Mouse (Mus musculus): Measurements from ENCODE around the gene Dnajc12. TPM values are rescaled to one million over a fixed set of nuclear protein-coding genes. Genes with fewer than 3 reads are reported as not detected.

Gene Dnajc12
- total RNA-seq, 2 experiments from 2014 or later, result 23.0 to 24.0 TPM

DNA sequence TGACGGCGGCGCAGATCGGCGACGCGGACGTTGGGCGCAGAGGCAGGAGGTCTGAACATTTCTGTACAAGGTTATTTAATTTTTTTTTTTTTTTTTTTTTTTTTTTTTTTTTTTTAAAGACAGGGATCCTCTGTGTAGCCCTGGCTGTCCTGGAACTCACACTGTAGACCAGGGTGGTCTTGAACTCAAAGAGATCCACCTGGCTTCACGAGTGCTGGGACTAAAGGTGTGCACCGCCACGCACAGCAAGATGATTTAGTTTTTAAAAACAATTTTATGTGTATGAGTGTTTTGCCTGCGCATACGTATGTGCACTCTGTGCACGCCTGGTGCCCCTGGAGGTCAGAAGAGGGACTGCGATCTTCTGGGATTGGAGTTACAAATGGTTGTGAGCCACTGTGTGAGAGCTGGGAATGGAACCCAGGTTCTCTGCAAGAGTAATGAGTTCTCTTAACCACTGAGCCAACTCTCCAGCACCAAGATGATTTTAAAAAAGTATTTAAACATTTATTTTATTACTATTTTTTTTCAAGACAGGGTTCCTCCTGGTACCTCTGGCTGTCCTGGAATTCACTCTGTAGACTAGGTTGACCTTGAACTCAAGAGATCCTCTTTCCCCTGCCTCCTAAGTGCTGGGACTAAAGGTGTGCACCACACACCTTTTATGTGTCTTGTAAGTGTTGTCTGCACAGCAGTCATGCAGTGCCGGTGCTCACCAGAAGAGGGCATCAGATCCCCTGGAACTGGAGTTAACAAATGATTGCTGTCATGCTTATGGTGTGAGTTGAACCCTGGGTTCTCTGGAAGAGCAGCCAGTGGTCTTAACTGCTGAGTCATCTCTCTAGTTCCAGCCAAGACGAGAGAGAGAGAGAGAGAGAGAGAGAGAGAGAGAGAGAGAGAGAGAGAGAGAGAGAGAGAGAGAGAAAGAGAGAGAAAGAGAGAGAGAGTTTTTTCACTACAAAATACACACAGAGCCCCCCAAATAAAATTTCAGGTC lies 39.8 kb downstream of the Dnajc12 start, which contains the start of gene Gm7075:
TSS of gene Gm7075 (minus strand) at position 51 of the 997 bp plus-strand sequence.
- TF ChIP-seq CTCF (IDR thresholded peaks at IDR 0.05), result peak; percentile 48
- intact Hi-C loops (cut with DNase I), result loop anchor here (10.0 kb wide), 1 partner anchor 663 kb away; no protein-coding TSS in a partner anchor
- DNase-seq (ENCODE audit: extremely low spot score in 1 of 2, low spot score in 2 of 2), result peak in 1 of 2 experiments; percentile 31
- no peak within 1 kb of the TSS for H3K4me3 ChIP-seq
- no peak within 1 kb of the TSS for H3K27ac ChIP-seq

DNA sequence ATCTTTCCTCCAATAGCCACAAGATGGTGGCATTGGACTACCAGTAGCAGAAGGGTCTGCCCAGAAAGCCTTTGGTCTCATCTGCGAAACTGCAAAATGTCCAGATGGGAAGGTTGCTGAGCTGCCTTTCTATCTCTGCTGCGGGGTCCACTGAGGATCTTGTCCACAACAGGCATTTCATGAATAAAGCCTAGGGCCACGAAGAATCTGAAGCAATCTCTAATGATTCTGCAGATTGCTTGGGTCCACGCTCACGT lies 40.4 kb downstream of the Dnajc12 start:
- intact Hi-C loops (cut with DNase I), result loop anchor here (10.0 kb wide), 1 partner anchor 662 kb away; no protein-coding TSS in a partner anchor
- H3K27ac ChIP-seq, result no peak overlapping the region
- DNase-seq (ENCODE audit: extremely low spot score in 1 of 2, low spot score in 2 of 2), result no peak
- TF ChIP-seq CTCF (IDR thresholded peaks at IDR 0.05), result no peak
- H3K4me3 ChIP-seq, result no peak overlapping the region

DNA sequence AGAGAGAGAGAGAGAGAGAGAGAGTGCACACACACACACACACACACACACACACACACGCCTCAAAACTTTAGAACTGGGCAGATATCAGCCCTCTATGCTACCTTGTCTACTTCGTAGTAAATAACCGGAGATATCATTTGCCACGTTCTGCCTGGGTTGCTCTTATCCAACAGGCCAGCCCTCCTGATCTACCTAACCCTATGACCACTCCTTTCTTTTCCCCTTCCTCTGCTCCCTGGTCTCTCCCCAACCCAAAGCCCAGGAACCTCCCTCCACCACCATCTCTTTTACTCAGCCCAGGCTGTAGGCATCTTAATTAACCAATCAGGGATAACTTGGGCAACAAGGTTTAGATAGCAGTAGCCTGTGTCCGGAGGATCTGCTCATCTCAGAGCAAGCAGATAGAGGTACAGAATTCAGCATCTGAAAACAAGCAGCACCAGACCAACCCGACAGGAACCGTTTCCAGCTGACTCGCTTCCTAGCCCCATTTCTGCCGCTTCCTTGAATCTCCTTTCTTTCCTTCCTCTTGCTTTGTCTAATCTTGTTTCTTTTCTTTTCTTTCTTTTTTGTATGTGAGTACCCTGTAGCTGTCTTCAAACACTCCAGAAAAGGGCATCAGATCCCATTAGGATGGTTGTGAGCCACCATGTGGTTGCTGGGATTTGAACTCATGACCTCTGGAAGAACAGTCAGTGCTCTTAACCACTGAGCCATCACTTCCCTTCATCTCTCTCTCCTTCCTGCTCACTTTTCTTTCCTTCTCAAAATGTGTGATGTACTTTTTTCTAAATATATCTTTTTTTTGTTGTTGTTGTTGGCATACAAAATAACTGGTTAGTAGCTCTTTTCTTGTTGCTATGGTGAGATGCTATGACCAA lies 41.6 kb downstream of the Dnajc12 start:
- TF ChIP-seq CTCF (IDR thresholded peaks at IDR 0.05), result no peak
- Histone ChIP-seq H3K4me3 (no peak overlapping the region), H3K27ac (no peak overlapping the region)
- no peak for DNase-seq (ENCODE audit: extremely low spot score in 1 of 2, low spot score in 2 of 2)
- intact Hi-C loops (cut with DNase I), result loop anchor here (10.0 kb wide), 1 partner anchor 661 kb away; no protein-coding TSS in a partner anchor

DNA sequence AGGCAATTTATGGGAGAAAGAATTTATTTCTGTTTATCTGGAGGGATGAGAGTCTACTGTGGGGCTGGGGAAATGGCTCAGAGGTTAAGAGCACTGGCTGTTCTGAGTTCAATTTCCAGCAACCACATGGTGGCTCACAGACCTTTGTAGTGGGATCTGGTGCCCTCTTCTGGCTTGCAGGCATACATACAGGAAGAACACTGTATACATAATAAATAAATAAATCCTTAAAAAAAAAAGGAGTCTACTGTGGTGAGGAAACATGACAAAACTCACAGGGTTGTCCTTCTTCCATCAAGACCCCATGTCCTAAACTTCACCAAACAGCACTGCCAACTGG lies 42.2 kb downstream of the Dnajc12 start:
- intact Hi-C loops (cut with DNase I), result loop anchor here (10.0 kb wide), 1 partner anchor 660 kb away; no protein-coding TSS in a partner anchor
- Histone ChIP-seq H3K27ac (no peak overlapping the region), H3K4me3 (no peak overlapping the region)
- TF ChIP-seq CTCF (IDR thresholded peaks at IDR 0.05), result peak; percentile 62
- no peak for DNase-seq (ENCODE audit: extremely low spot score in 1 of 2, low spot score in 2 of 2)

DNA sequence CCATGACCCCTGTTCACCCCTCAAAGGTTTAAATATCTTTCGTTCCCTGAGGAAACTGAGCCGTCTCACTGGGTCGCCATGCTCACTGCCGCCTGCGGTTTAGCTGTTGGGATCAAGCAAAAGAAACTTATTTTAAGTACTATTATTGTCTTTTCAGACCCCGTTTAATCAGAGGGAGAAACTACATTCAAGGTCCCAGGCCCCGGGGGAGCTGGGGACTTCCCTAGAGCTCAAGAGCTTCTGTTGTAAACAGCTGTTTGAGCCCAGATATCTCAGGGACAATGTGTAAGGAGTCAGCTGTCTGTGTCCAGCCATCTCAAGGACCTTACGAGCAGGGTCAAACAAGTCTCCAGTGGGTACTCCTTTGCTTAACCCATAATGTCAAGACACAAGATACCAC lies 44.9 kb downstream of the Dnajc12 start:
- Histone ChIP-seq H3K27ac (no peak overlapping the region), H3K4me3 (no peak overlapping the region)
- intact Hi-C loops (cut with DNase I), result loop anchor here (5.0 to 10.0 kb wide), 2 partner anchors 50 to 658 kb away; no protein-coding TSS in a partner anchor
- no peak for DNase-seq (ENCODE audit: extremely low spot score in 1 of 2, low spot score in 2 of 2)
- no peak for TF ChIP-seq CTCF (IDR thresholded peaks at IDR 0.05)

DNA sequence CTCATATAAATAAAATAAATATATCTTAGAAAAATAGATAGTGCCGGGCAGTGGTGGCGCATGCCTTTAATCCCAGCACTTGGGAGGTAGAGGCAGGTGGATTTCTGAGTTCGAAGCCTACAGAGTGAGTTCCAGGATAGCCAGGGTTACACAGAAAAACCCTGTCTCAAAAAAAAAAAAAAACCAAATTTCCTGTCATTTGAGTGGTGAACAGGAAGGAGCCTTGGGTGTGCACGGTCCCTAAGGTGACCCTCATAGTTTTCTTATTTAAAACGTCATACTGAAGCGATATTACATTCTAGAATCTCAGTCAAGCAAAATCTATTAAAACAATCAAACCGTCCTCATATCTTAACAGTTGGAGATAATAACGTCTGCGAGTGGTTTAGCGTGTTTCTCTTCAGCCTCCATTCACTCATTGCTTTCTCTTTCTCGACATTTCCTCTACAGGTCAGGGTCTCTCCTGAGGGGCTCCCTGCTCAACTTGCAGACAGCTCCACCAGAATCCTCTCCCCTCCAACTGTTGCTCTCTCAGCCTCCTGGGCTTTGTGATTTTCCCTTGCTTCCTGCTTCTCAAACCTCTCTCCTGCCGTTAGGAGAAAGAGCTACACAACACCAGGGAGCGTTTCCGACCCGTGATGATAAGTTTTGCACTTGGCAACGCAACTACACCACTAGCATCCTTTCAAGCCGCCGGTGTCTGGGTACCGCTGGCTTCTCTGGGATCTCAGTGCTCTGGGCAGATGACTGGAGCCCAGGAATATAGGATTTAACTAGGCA lies 46.2 kb downstream of the Dnajc12 start:
- Histone ChIP-seq H3K27ac (no peak overlapping the region), H3K4me3 (peak overlapping the region; percentile 93)
- TF ChIP-seq CTCF (IDR thresholded peaks at IDR 0.05), result no peak
- peak; percentile 31 to 36 for DNase-seq (ENCODE audit: extremely low spot score in 1 of 2, low spot score in 2 of 2)
- intact Hi-C loops (cut with DNase I), result loop anchor here (2.0 to 10.0 kb wide), 4 partner anchors 46 to 656 kb away; partner anchors contain the start of gene Dnajc12

DNA sequence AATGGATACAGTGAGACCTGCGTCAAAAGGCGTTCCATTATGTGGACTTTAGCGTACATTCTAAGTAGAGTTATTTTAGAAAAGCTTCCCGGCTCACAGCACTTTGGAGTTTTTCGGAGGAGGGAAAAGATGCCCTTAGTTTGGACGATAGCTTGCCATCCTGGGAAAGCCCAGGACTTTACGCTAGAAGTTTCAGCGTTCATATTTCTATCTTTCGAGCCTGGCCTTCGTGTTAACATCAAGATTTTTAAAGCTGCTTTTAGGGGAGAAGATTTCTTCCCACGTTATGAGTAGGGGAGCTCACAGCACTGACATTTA lies 46.7 kb downstream of the Dnajc12 start:
- TF ChIP-seq CTCF (IDR thresholded peaks at IDR 0.05), result no peak
- no peak overlapping the region for H3K27ac ChIP-seq
- intact Hi-C loops (cut with DNase I), result loop anchor here (2.0 to 10.0 kb wide), 4 partner anchors 46 to 656 kb away; partner anchors contain the start of gene Dnajc12
- no peak for DNase-seq (ENCODE audit: extremely low spot score in 1 of 2, low spot score in 2 of 2)
- H3K4me3 ChIP-seq, result peak overlapping the region; percentile 93

DNA sequence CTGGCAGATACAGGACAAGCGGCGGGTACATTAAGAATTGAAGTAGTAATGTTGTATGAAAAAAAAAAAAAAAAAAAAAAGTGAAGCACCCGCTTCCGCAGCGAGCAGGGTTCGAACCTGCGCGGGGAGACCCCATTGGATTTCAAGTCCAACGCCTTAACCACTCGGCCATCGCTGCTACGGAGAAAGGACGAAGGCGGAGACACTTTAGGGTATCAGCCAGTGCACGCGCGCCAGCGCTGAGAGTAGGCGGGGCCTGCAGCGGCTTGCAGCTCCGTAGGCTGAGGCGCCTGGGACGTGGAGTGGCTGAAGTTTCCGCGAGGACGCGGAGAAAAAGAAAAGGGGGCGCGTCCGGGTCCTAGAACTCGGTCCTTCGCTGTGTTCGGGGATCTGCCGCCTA lies 47.1 kb downstream of the Dnajc12 start:
- peak overlapping the region; percentile 58 for H3K27ac ChIP-seq
- peak overlapping the region; percentile 93 for H3K4me3 ChIP-seq
- intact Hi-C loops (cut with DNase I), result loop anchor here (2.0 to 10.0 kb wide), 4 partner anchors 47 to 655 kb away; partner anchors contain the start of gene Dnajc12
- no peak for TF ChIP-seq CTCF (IDR thresholded peaks at IDR 0.05)
- peak; percentile 98 to 100 for DNase-seq (ENCODE audit: extremely low spot score in 1 of 2, low spot score in 2 of 2)

DNA sequence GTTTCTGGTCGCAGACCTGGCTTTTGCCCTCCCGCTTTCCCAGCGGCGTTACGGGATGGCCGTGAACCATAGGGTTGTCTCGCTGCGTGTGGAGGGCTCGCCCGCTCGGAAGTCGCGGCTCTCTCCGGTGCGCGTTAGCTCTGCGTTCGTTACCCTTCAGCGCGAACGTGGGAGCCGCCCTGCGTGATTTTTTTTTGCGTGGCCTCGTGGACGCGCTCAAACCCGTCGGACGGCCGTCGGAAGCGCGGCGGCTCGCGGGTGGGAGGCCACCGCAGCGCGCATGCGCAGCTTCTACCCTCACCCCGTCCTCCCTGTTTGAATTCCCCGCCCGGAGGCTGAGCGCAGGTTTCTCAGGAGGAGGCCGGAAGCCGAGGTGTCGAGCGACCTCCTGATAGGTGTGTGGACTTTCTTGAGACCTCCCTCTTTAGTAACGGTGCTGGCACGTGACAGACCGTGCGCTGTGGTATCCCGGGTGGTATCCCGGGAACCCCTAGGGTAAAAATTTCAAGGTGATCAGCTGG lies 47.6 kb downstream of the Dnajc12 start, which contains the start of gene Ctnna3:
TSS of gene Ctnna3 (plus strand) at position 314 of the 521 bp plus-strand sequence.
- intact Hi-C loops (cut with DNase I), result loop anchor here (2.0 to 10.0 kb wide), 4 partner anchors 47 to 655 kb away; partner anchors contain the start of gene Dnajc12
- H3K27ac ChIP-seq, result peak within 1 kb of the TSS; percentile 58
- TF ChIP-seq CTCF (IDR thresholded peaks at IDR 0.05), result no peak
- peak; percentile 81 to 89 for DNase-seq (ENCODE audit: extremely low spot score in 1 of 2, low spot score in 2 of 2)
- H3K4me3 ChIP-seq, result peak within 1 kb of the TSS; percentile 93

DNA sequence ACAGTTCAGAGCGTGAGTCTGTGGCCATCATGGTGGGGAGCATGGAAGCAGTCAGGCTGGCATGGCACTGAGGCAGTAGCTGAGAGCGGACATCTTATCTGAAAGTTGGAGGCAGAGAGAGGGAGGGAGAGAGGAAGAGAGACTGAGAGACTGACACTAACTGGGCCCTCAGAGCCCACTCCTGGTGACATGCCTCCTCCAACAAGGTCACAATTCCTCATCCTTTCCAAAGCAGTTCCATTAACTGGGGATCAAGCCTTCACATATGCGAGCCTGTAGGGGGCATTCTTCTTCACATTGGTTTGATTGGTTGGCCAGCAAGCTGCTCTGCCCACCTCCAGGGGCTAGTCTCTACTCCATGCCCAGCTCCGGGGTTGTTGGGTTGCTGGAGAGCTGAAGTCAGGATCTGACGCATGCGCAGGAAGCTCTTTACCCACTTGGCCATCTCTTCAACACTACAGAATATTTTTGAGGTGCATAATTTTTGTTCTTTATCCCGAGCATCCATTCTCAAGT lies 49.0 kb downstream of the Dnajc12 start:
- no peak overlapping the region for H3K4me3 ChIP-seq
- DNase-seq (ENCODE audit: extremely low spot score in 1 of 2, low spot score in 2 of 2), result no peak
- H3K27ac ChIP-seq, result no peak overlapping the region
- TF ChIP-seq CTCF (IDR thresholded peaks at IDR 0.05), result no peak
- intact Hi-C loops (cut with DNase I), result no loop called here
